Mouse (Mus musculus) bone marrow macrophage, adult 2 months (primary cell): ENCODE measurements around the gene Atp2c2.

Experiments used
- CTCF ChIP-seq: IDR thresholded peaks from 2 replicates; pipeline ENCODE4 v1.5.1; 2012; ENCODE audit warnings: low read depth, mild to moderate bottlenecking, low read length, moderate library complexity
- POLR2A ChIP-seq: IDR thresholded peaks from 2 replicates; pipeline ENCODE4 v1.6.1; 2012; ENCODE audit warnings: mild to moderate bottlenecking, low read depth, low read length, borderline replicate concordance

DNA sequence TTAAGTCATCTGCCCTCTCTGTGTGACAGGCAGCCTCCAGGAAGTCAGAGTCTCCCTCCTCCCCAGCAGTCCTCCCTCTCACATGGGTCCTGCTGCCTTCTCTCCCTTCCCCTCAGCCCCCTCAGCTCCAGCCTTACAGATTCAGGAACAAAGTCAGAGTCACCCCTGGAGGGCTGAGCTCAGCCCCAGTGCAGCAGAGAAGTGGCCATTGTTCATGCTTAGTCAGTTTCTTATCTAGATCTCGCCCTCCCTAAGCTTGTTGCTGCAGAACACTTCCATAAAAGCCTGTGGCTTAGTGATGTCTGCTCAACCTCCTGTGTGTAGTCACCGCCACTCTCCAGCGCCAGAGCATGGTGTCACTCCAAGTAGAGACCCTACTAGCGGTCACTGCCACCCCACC is 44.8 kb downstream of the Atp2c2 start:
- TF ChIP-seq CTCF (no peak), POLR2A (no peak)
